Mouse (Mus musculus) MEL (cell line): ENCODE results near the gene Ywhab. TPM values are rescaled to one million over a fixed set of nuclear protein-coding genes. Genes with fewer than 3 reads are reported as not detected.

Source experiments
- DNase-seq: peaks from one replicate; pipeline ENCODE4 v3.0.0; 2011; ENCODE audit warnings: low read depth, low spot score
- H3K27ac ChIP-seq: 2 replicates; pipeline ENCODE4 v1.5.1; 2012; ENCODE audit warnings: low read depth, mild to moderate bottlenecking, control low read depth, low read length, moderate library complexity; ENCODE audit not compliant: control insufficient read depth
- H3K27me3 ChIP-seq, 2 experiments: fragments of 150-350 bp in 1 of 2; sonication (generic) in 1 of 2; 2 replicates each; pipeline ENCODE4 v1.6.1; 2012; ENCODE audit warnings: low read length in 2 of 2, mild to moderate bottlenecking in 2 of 2, improper control_type of control experiment in 1 of 2, moderate library complexity in 1 of 2; ENCODE audit not compliant: insufficient read depth in 2 of 2, control insufficient read depth in 1 of 2
- H3K36me3 ChIP-seq, 2 experiments: 2 replicates each; pipeline ENCODE4 v1.6.1; 2012 to 2014; ENCODE audit warnings: low read length in 2 of 2, improper control_type of control experiment in 1 of 2, inconsistent platforms in 1 of 2, mild to moderate bottlenecking in 1 of 2; ENCODE audit not compliant: insufficient read depth in 2 of 2, control insufficient read depth in 1 of 2
- H3K4me1 ChIP-seq, 2 experiments: fragments of 150-350 bp in 1 of 2; sonication (generic) in 1 of 2; 2 replicates each; pipeline ENCODE4 v1.6.1; 2012; ENCODE audit warnings: low read length in 2 of 2, improper control_type of control experiment in 1 of 2, mild to moderate bottlenecking in 1 of 2; ENCODE audit not compliant: insufficient read depth in 2 of 2, control insufficient read depth in 1 of 2
- H3K4me3 ChIP-seq, 2 experiments: fragments of 150-350 bp in 1 of 2; sonication (generic) in 1 of 2; 2 replicates each; pipeline ENCODE4 v1.5.1; 2012; ENCODE audit warnings: low read depth in 2 of 2, low read length in 2 of 2, mild to moderate bottlenecking in 2 of 2, moderate library complexity in 2 of 2, control low read depth in 1 of 2, improper control_type of control experiment in 1 of 2; ENCODE audit not compliant: control insufficient read depth in 1 of 2, insufficient read depth in 1 of 2
- H3K79me2 ChIP-seq: 2 replicates; pipeline ENCODE4 v1.6.1; 2012; ENCODE audit warnings: mild to moderate bottlenecking, low read length, moderate library complexity; ENCODE audit not compliant: control insufficient read depth, poor library complexity, insufficient read depth
- H3K9ac ChIP-seq: 2 replicates; pipeline ENCODE4 v1.6.1; 2012; ENCODE audit warnings: low read depth, mild to moderate bottlenecking, control low read depth, low read length, moderate library complexity; ENCODE audit not compliant: control insufficient read depth, poor library complexity, severe bottlenecking
- H3K9me3 ChIP-seq: fragments of 150-350 bp; sonication (generic); replicated peaks from 2 replicates; pipeline ENCODE4 v1.6.1; 2012; ENCODE audit warnings: mild to moderate bottlenecking, low read length, improper control_type of control experiment, moderate library complexity; ENCODE audit not compliant: insufficient read depth
- BHLHE40 ChIP-seq: IDR thresholded peaks from 2 replicates; pipeline ENCODE4 v1.6.1; 2012; ENCODE audit warnings: low read depth, mild to moderate bottlenecking, inconsistent platforms, low read length, improper control_type of control experiment, borderline replicate concordance
- CHD2 ChIP-seq: IDR thresholded peaks from 2 replicates; pipeline ENCODE4 v1.6.1; 2011; ENCODE audit warnings: low read length, improper control_type of control experiment
- CTCF ChIP-seq, 3 experiments: IDR thresholded peaks in 2 of 3; conservative IDR thresholded peaks in 1 of 3; 2 replicates each; pipeline ENCODE4 v1.5.1; 2011 to 2012; ENCODE audit warnings: low read length in 3 of 3, low read depth in 2 of 3, mild to moderate bottlenecking in 2 of 3, improper control_type of control experiment in 1 of 3, inconsistent platforms in 1 of 3, mixed read lengths in 1 of 3, moderate library complexity in 1 of 3; ENCODE audit not compliant: control insufficient read depth in 1 of 3, insufficient read depth in 1 of 3, poor library complexity in 1 of 3, severe bottlenecking in 1 of 3
- E2F4 ChIP-seq: IDR thresholded peaks from 2 replicates; pipeline ENCODE4 v1.6.1; 2011; ENCODE audit warnings: low read depth, low read length, improper control_type of control experiment, borderline replicate concordance
- ELF1 ChIP-seq: IDR thresholded peaks from 2 replicates; pipeline ENCODE4 v1.6.1; 2014; ENCODE audit warnings: low read depth, mild to moderate bottlenecking, inconsistent platforms, low read length, improper control_type of control experiment, moderate library complexity
- EP300 ChIP-seq, 2 experiments: IDR thresholded peaks; 2 replicates each; pipeline ENCODE4 v1.6.1; 2011; ENCODE audit warnings: improper control_type of control experiment in 2 of 2, low read length in 2 of 2, low read depth in 1 of 2, mild to moderate bottlenecking in 1 of 2
- ETS1 ChIP-seq: IDR thresholded peaks from 2 replicates; pipeline ENCODE4 v1.6.1; 2012; ENCODE audit warnings: low read depth, mild to moderate bottlenecking, inconsistent platforms, low read length, improper control_type of control experiment, moderate library complexity
- GABPA ChIP-seq: IDR thresholded peaks from 2 replicates; pipeline ENCODE4 v1.6.1; 2012; ENCODE audit warnings: low read depth, mild to moderate bottlenecking, inconsistent platforms, low read length, improper control_type of control experiment, moderate library complexity
- GATA1 ChIP-seq: IDR thresholded peaks from 2 replicates; pipeline ENCODE4 v1.6.1; 2011; ENCODE audit warnings: low read depth, low read length, improper control_type of control experiment
- HCFC1 ChIP-seq: IDR thresholded peaks from 2 replicates; pipeline ENCODE4 v1.6.1; 2012; ENCODE audit warnings: low read depth, mild to moderate bottlenecking, inconsistent platforms, low read length, improper control_type of control experiment, moderate library complexity
- KAT2A ChIP-seq: conservative IDR thresholded peaks from 2 replicates; pipeline ENCODE4 v1.6.1; 2012; ENCODE audit warnings: low read depth, low read length, improper control_type of control experiment, inconsistent platforms
- MAFK ChIP-seq: IDR thresholded peaks from 2 replicates; pipeline ENCODE4 v1.6.1; 2011; ENCODE audit warnings: low read depth, mild to moderate bottlenecking, low read length, improper control_type of control experiment, borderline replicate concordance
- MAX ChIP-seq: IDR thresholded peaks from 2 replicates; pipeline ENCODE4 v1.6.1; 2011; ENCODE audit warnings: low read length, improper control_type of control experiment
- MEF2A ChIP-seq: IDR thresholded peaks from 2 replicates; pipeline ENCODE4 v1.6.1; 2014; ENCODE audit warnings: low read depth, mild to moderate bottlenecking, inconsistent platforms, low read length, improper control_type of control experiment; ENCODE audit not compliant: poor library complexity, insufficient replicate concordance, severe bottlenecking; ENCODE audit errors: extremely low read depth
- MYC ChIP-seq: IDR thresholded peaks from 2 replicates; pipeline ENCODE4 v1.6.1; 2011; ENCODE audit warnings: low read depth, mild to moderate bottlenecking, low read length, improper control_type of control experiment, moderate library complexity
- POLR2A ChIP-seq, 2 experiments: IDR thresholded peaks; 2 replicates each; pipeline ENCODE4 v1.6.1; 2011 to 2012; ENCODE audit warnings: low read length in 2 of 2, mild to moderate bottlenecking in 2 of 2, control low read depth in 1 of 2, improper control_type of control experiment in 1 of 2, low read depth in 1 of 2, moderate library complexity in 1 of 2; ENCODE audit not compliant: control insufficient read depth in 1 of 2, insufficient read depth in 1 of 2, poor library complexity in 1 of 2
- RAD21 ChIP-seq: IDR thresholded peaks from 2 replicates; pipeline ENCODE4 v1.6.1; 2011; ENCODE audit warnings: mild to moderate bottlenecking, low read depth, low read length, improper control_type of control experiment
- SIN3A ChIP-seq: IDR thresholded peaks from 2 replicates; pipeline ENCODE4 v1.6.1; 2012; ENCODE audit warnings: low read length, improper control_type of control experiment, inconsistent platforms
- SMC3 ChIP-seq: IDR thresholded peaks from 2 replicates; pipeline ENCODE4 v1.6.1; 2011; ENCODE audit warnings: low read depth, low read length, improper control_type of control experiment
- TAL1 ChIP-seq: IDR thresholded peaks from 2 replicates; pipeline ENCODE4 v1.6.1; 2012; ENCODE audit warnings: mild to moderate bottlenecking, inconsistent platforms, low read length, moderate library complexity, mixed read lengths
- TBP ChIP-seq: IDR thresholded peaks from 2 replicates; pipeline ENCODE4 v1.8.0; 2011; ENCODE audit warnings: low read depth, low read length, improper control_type of control experiment
- TCF12 ChIP-seq: IDR thresholded peaks from 2 replicates; pipeline ENCODE4 v1.6.1; 2014; ENCODE audit warnings: low read depth, mild to moderate bottlenecking, inconsistent platforms, low read length, improper control_type of control experiment, moderate library complexity
- USF2 ChIP-seq, 2 experiments: IDR thresholded peaks; 2 replicates each; pipeline ENCODE4 v1.6.1; 2011 to 2012; ENCODE audit warnings: improper control_type of control experiment in 2 of 2, low read length in 2 of 2, borderline replicate concordance in 1 of 2, inconsistent platforms in 1 of 2, low read depth in 1 of 2, mild to moderate bottlenecking in 1 of 2; ENCODE audit not compliant: insufficient read depth in 1 of 2
- ZC3H11A ChIP-seq: IDR thresholded peaks from 2 replicates; pipeline ENCODE4 v1.6.1; 2012; ENCODE audit warnings: low read depth, mild to moderate bottlenecking, inconsistent platforms, low read length, improper control_type of control experiment
- ZNF384 ChIP-seq: IDR thresholded peaks from 2 replicates; pipeline ENCODE4 v1.6.1; 2012; ENCODE audit warnings: low read depth, mild to moderate bottlenecking, inconsistent platforms, low read length, improper control_type of control experiment
- polyA plus RNA-seq, 2 experiments: library from polyadenylated mRNA; stranded (reverse) in 1 of 2; unstranded in 1 of 2; fragments of >175 nt in 1 of 2; fragments of >200 nt in 1 of 2; gene quantifications; 2 replicates each; pipeline versions ENCODE4 v1.2.1 to v1.2.4; 2012; ENCODE audit warnings: low replicate concordance in 2 of 2, low read depth in 1 of 2; ENCODE audit not compliant: insufficient read length in 2 of 2, insufficient read depth in 1 of 2, missing spikeins in 1 of 2
- total RNA-seq: library from RNA; depleted of rRNA; stranded (reverse); fragments of 300-350 nt; gene quantifications from 2 replicates; pipeline ENCODE4 v1.2.3, GENCODE M21; 2012

Ywhab gene
- total and polyA plus RNA-seq, 3 experiments, result 71.4 to 717 (median 179) TPM

GRCm38 (mm10) chr2:163947976-163948375 is 46.8 kb upstream of the Ywhab start:
- H3K9ac ChIP-seq, result no peak overlapping the region
- no peaks in the 10 kb centered on the region for H3K9me3 ChIP-seq
- no peak overlapping the region for H3K4me3 ChIP-seq
- H3K27ac ChIP-seq, result no peak overlapping the region
- no peaks in the 10 kb centered on the region for H3K36me3 ChIP-seq
- no peak for DNase-seq
- TF ChIP-seq E2F4, result no peak
- no peak for TF ChIP-seq GATA1
- no peak for TF ChIP-seq MEF2A
- TF ChIP-seq KAT2A, result no peak
- no peak for TF ChIP-seq ZC3H11A
- TF ChIP-seq POLR2A (IDR thresholded peaks at IDR 0.05; ENCODE audit: control insufficient read depth in 1 of 2, insufficient read depth in 1 of 2, low read depth in 1 of 2, low read length in 2 of 2, poor library complexity in 1 of 2), result no peak
- no peak for TF ChIP-seq SIN3A
- TF ChIP-seq MAX, result no peak
- H3K4me1 ChIP-seq, result no peaks in the 10 kb centered on the region
- no peaks in the 10 kb centered on the region for H3K79me2 ChIP-seq
- H3K27me3 ChIP-seq, result peaks cover 13 to 16% of the 10 kb centered on the region in 2 experiments

DNA sequence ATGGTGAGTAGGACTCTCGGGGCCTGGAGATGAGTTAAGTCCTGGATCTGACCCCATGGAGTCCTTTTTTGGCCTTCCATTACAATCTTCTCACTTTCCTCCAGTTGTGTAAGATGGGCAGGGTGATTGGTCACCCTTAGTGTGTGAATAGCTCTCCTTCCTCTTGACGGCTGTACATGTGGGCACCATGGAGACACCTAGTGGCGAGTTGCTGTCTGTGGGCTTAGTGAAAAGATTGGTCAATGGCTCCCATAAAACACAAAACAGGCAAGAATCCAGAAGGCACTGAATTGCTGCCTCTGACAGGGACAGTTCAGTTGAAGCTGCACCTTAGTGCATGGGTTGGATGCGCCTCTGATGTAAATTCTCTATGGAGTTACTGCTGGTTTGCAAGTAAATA is 43.0 kb upstream of the Ywhab start:
- TF ChIP-seq BHLHE40 (no peak), MAX (peak; percentile 51), ETS1 (no peak), TAL1 (no peak), MYC (peak; percentile 70), ELF1 (no peak), CHD2 (no peak), ZC3H11A (0 out of 2 replicates have a peak, but pooled peaks have one; percentile 26), MAFK (no peak), USF2 (IDR thresholded peaks at IDR 0.05; ENCODE audit: borderline replicate concordance in 1 of 2, insufficient read depth in 1 of 2, low read depth in 1 of 2, low read length in 2 of 2) (no peak), CTCF (IDR thresholded peaks at IDR 0.05 in 2 of 3, conservative IDR thresholded peaks at IDR 0.05 in 1 of 3; ENCODE audit: control insufficient read depth in 1 of 3, insufficient read depth in 1 of 3, low read depth in 2 of 3, low read length in 3 of 3, poor library complexity in 1 of 3, severe bottlenecking in 1 of 3) (peak; percentile 71 to 75 (median 72)), ZNF384 (no peak), GABPA (no peak), POLR2A (IDR thresholded peaks at IDR 0.05; ENCODE audit: control insufficient read depth in 1 of 2, insufficient read depth in 1 of 2, low read depth in 1 of 2, low read length in 2 of 2, poor library complexity in 1 of 2) (no peak), RAD21 (peak; percentile 39), EP300 (IDR thresholded peaks at IDR 0.05; ENCODE audit: low read depth in 1 of 2, low read length in 2 of 2) (no peak), SMC3 (peak; percentile 67), HCFC1 (no peak), TBP (0 out of 2 replicates have a peak, but pooled peaks have one; percentile 38), TCF12 (no peak), SIN3A (no peak)
- peak; percentile 57 for DNase-seq
- peaks cover 10 to 15% of the 10 kb centered on the region in 2 experiments for H3K27me3 ChIP-seq
- H3K9me3 ChIP-seq, result no peaks in the 10 kb centered on the region
- H3K36me3 ChIP-seq, result no peaks in the 10 kb centered on the region
- no peak overlapping the region for H3K9ac ChIP-seq
- no peak overlapping the region for H3K4me3 ChIP-seq
- H3K27ac ChIP-seq, result no peak overlapping the region
- H3K4me1 ChIP-seq, result no peaks in the 10 kb centered on the region
- no peaks in the 10 kb centered on the region for H3K79me2 ChIP-seq
